Mouse (Mus musculus): ENCODE results near the gene Psma3. TPM values are rescaled to one million over a fixed set of nuclear protein-coding genes. Genes with fewer than 3 reads are reported as not detected.

The Psma3 gene
- polyA plus RNA-seq, 1 experiment from 2014 or later = 453 TPM

GRCm38 (mm10) chr12:70968791-70969307 lies 5.6 kb upstream of the Psma3 start:
- H3K9me3 ChIP-seq = no peaks in the 10 kb centered on the region
- peak overlapping the region; percentile 94 for H3K27ac ChIP-seq (replicated peaks)
- peak overlapping the region; percentile 85 for H3K9ac ChIP-seq
- peak overlapping the region; percentile 64 for H3K4me3 ChIP-seq
- peaks cover 11% of the 10 kb centered on the region for H3K4me1 ChIP-seq
- peak overlapping the region; percentile 69 for H3K4me2 ChIP-seq
- peaks cover 6% of the 10 kb centered on the region for H3K36me3 ChIP-seq
- under 1% methylated on average over 15 of the region's 15 CpGs for WGBS
- ATAC-seq (ENCODE audit: extremely low read depth, insufficient number of reproducible peaks, low FRiP score, low TSS enrichment) = no peak
- H3K27me3 ChIP-seq (replicated peaks) = no peaks in the 10 kb centered on the region

GRCm38 (mm10) chr12:70969485-70970184 lies 4.8 kb upstream of the Psma3 start:
- H3K4me3 ChIP-seq = peak overlapping the region; percentile 64
- no peaks in the 10 kb centered on the region for H3K27me3 ChIP-seq (replicated peaks)
- H3K9me3 ChIP-seq = no peaks in the 10 kb centered on the region
- no peak for ATAC-seq (ENCODE audit: extremely low read depth, insufficient number of reproducible peaks, low FRiP score, low TSS enrichment)
- H3K4me1 ChIP-seq = peaks cover 12% of the 10 kb centered on the region
- peak overlapping the region; percentile 69; the same call in 1 of the 2 replicates for H3K9ac ChIP-seq
- no peaks in the 10 kb centered on the region; the same call in 1 of the 2 replicates for H3K36me3 ChIP-seq
- 7% methylated on average over 17 of the region's 17 CpGs for WGBS
- peak overlapping the region; percentile 65 for H3K27ac ChIP-seq (replicated peaks)
- peak overlapping the region; percentile 68 for H3K4me2 ChIP-seq

GRCm38 (mm10) chr12:70973831-70974230 lies 590 bp upstream of the Psma3 start:
- Histone ChIP-seq H3K36me3 (peaks cover 11% of the 10 kb centered on the region), H3K27me3 (replicated peaks) (no peaks in the 10 kb centered on the region), H3K4me3 (peak overlapping the region; percentile 97), H3K4me1 (peaks cover 19% of the 10 kb centered on the region), H3K27ac (replicated peaks) (peak overlapping the region; percentile 82; the same call in 1 of the 2 replicates), H3K4me2 (peak overlapping the region; percentile 90), H3K9me3 (no peaks in the 10 kb centered on the region), H3K9ac (no peak overlapping the region; the same call in 1 of the 2 replicates)
- WGBS = 75% methylated on average over 4 of the region's 4 CpGs
- no peak for ATAC-seq (ENCODE audit: extremely low read depth, insufficient number of reproducible peaks, low FRiP score, low TSS enrichment)

GRCm38 (mm10) chr12:70975406-70975805 lies 985 bp downstream of the Psma3 start:
- H3K4me3 ChIP-seq = peak overlapping the region; percentile 97
- H3K9ac ChIP-seq = peak overlapping the region; percentile 98
- 15% methylated on average over 10 of the region's 10 CpGs for WGBS
- H3K27ac ChIP-seq (replicated peaks) = peak overlapping the region; percentile 98
- H3K4me1 ChIP-seq = peaks cover 19% of the 10 kb centered on the region
- H3K4me2 ChIP-seq = peak overlapping the region; percentile 90
- H3K36me3 ChIP-seq = peaks cover 26% of the 10 kb centered on the region
- H3K27me3 ChIP-seq (replicated peaks) = no peaks in the 10 kb centered on the region
- ATAC-seq (ENCODE audit: extremely low read depth, insufficient number of reproducible peaks, low FRiP score, low TSS enrichment) = no peak
- H3K9me3 ChIP-seq = no peaks in the 10 kb centered on the region

- 56% methylated on average over 3 of the region's 3 CpGs for WGBS
- Histone ChIP-seq H3K4me1 (peaks cover 19% of the 10 kb centered on the region), H3K27me3 (replicated peaks) (no peaks in the 10 kb centered on the region), H3K9me3 (no peaks in the 10 kb centered on the region), H3K4me2 (peak overlapping the region; percentile 90), H3K4me3 (peak overlapping the region; percentile 97), H3K9ac (peak overlapping the region; percentile 98), H3K27ac (replicated peaks) (peak overlapping the region; percentile 98; the same call in 1 of the 2 replicates), H3K36me3 (peaks cover 31% of the 10 kb centered on the region)
- no peak for ATAC-seq (ENCODE audit: extremely low read depth, insufficient number of reproducible peaks, low FRiP score, low TSS enrichment)
Measured at GRCm38 (mm10) chr12:70975891-70976290, 1.5 kb downstream of the Psma3 start.

- no peak overlapping the region for H3K4me3 ChIP-seq
- 88% methylated on average over 7 of the region's 7 CpGs for WGBS
- no peak for ATAC-seq (ENCODE audit: extremely low read depth, insufficient number of reproducible peaks, low FRiP score, low TSS enrichment)
- no peaks in the 10 kb centered on the region for H3K27me3 ChIP-seq (replicated peaks)
- peaks cover 50% of the 10 kb centered on the region for H3K36me3 ChIP-seq
- no peak overlapping the region for H3K27ac ChIP-seq (replicated peaks)
- no peak overlapping the region for H3K4me2 ChIP-seq
- H3K4me1 ChIP-seq = peaks cover 19% of the 10 kb centered on the region
- no peak overlapping the region for H3K9ac ChIP-seq
- H3K9me3 ChIP-seq = no peaks in the 10 kb centered on the region
Measured at GRCm38 (mm10) chr12:70978345-70978744, 3.9 kb downstream of the Psma3 start.

GRCm38 (mm10) chr12:70984855-70985550 lies 10.6 kb downstream of the Psma3 start:
- H3K36me3 ChIP-seq = peaks cover 92% of the 10 kb centered on the region
- 0 out of 2 replicates have a peak, but pooled peaks cover 8% of the 10 kb centered on the region for H3K4me1 ChIP-seq
- 87% methylated on average over 7 of the region's 7 CpGs for WGBS

GRCm38 (mm10) chr12:70997225-70997624 lies 22.8 kb downstream of the Psma3 start:
- no peak overlapping the region for H3K4me2 ChIP-seq
- no peak overlapping the region for H3K4me3 ChIP-seq
- WGBS = 85% methylated on average over 5 of the region's 5 CpGs
- no peaks in the 10 kb centered on the region for H3K27me3 ChIP-seq (replicated peaks)
- H3K36me3 ChIP-seq = peaks cover 68% of the 10 kb centered on the region
- H3K4me1 ChIP-seq = peaks cover 18% of the 10 kb centered on the region
- no peaks in the 10 kb centered on the region for H3K9me3 ChIP-seq
- no peak overlapping the region for H3K9ac ChIP-seq
- no peak overlapping the region for H3K27ac ChIP-seq (replicated peaks)
- ATAC-seq (ENCODE audit: extremely low read depth, insufficient number of reproducible peaks, low FRiP score, low TSS enrichment) = no peak

More at GRCm38 (mm10) chr12:70984855-70985550, 10.6 kb downstream of the Psma3 start:
- Histone ChIP-seq H3K4me3 (no peak overlapping the region), H3K4me2 (no peak overlapping the region), H3K9me3 (no peaks in the 10 kb centered on the region), H3K27me3 (replicated peaks) (no peaks in the 10 kb centered on the region), H3K9ac (no peak overlapping the region), H3K27ac (replicated peaks) (no peak overlapping the region)
- no peak for ATAC-seq (ENCODE audit: extremely low read depth, insufficient number of reproducible peaks, low FRiP score, low TSS enrichment)

- ATAC-seq (ENCODE audit: extremely low read depth, insufficient number of reproducible peaks, low FRiP score, low TSS enrichment) = no peak
- no peaks in the 10 kb centered on the region for H3K9me3 ChIP-seq
- WGBS = 37% methylated on average over 5 of the region's 5 CpGs
Measured at GRCm38 (mm10) chr12:70999423-70999903, 25.0 kb downstream of the Psma3 start.

GRCm38 (mm10) chr12:71000344-71000743 lies 25.9 kb downstream of the Psma3 start:
- H3K4me3 ChIP-seq = no peak overlapping the region
- no peak for ATAC-seq (ENCODE audit: extremely low read depth, insufficient number of reproducible peaks, low FRiP score, low TSS enrichment)
- H3K9ac ChIP-seq = no peak overlapping the region
- H3K36me3 ChIP-seq = peaks cover 65% of the 10 kb centered on the region
- 93% methylated on average over 1 of the region's 1 CpGs for WGBS
- H3K4me2 ChIP-seq = no peak overlapping the region
- H3K27ac ChIP-seq (replicated peaks) = no peak overlapping the region
- H3K9me3 ChIP-seq = no peaks in the 10 kb centered on the region
- peaks cover 25% of the 10 kb centered on the region for H3K4me1 ChIP-seq
- no peaks in the 10 kb centered on the region for H3K27me3 ChIP-seq (replicated peaks)

More at GRCm38 (mm10) chr12:70999423-70999903, 25.0 kb downstream of the Psma3 start:
- Histone ChIP-seq H3K27ac (replicated peaks) (peak overlapping the region; percentile 75), H3K36me3 (peaks cover 65% of the 10 kb centered on the region), H3K27me3 (replicated peaks) (no peaks in the 10 kb centered on the region), H3K4me3 (no peak overlapping the region), H3K4me1 (peaks cover 18% of the 10 kb centered on the region), H3K9ac (no peak overlapping the region), H3K4me2 (peak overlapping the region; percentile 33; the same call in 1 of the 2 replicates)

GRCm38 (mm10) chr12:71001456-71001855 lies 27.0 kb downstream of the Psma3 start:
- Histone ChIP-seq H3K9me3 (no peaks in the 10 kb centered on the region), H3K4me1 (peaks cover 36% of the 10 kb centered on the region), H3K4me2 (no peak overlapping the region), H3K27ac (replicated peaks) (no peak overlapping the region; the same call in 1 of the 2 replicates), H3K36me3 (peaks cover 65% of the 10 kb centered on the region), H3K27me3 (replicated peaks) (no peaks in the 10 kb centered on the region), H3K4me3 (no peak overlapping the region), H3K9ac (no peak overlapping the region)
- 81% methylated on average over 6 of the region's 6 CpGs for WGBS
- ATAC-seq (ENCODE audit: extremely low read depth, insufficient number of reproducible peaks, low FRiP score, low TSS enrichment) = no peak
